Mouse (Mus musculus): ENCODE data around the gene Scin. TPM values are rescaled to one million over a fixed set of nuclear protein-coding genes. Genes with fewer than 3 reads are reported as not detected.

The Scin gene
- polyA plus RNA-seq, 1 experiment from 2014 or later = 7.7 TPM

GRCm38 (mm10) chr12:40029201-40029600 is 104.8 kb downstream of the Scin start:
- DNase-seq (ENCODE audit: low spot score) = no peak

GRCm38 (mm10) chr12:40027846-40028245 is 106.2 kb downstream of the Scin start:
- no peak for DNase-seq (ENCODE audit: low spot score)

- DNase-seq (ENCODE audit: low spot score) = no peak
Measured at GRCm38 (mm10) chr12:40027444-40027843, 106.6 kb downstream of the Scin start.

GRCm38 (mm10) chr12:40023918-40024317 is 110.1 kb downstream of the Scin start:
- DNase-seq (ENCODE audit: low spot score) = no peak

- no peak for DNase-seq (ENCODE audit: low spot score)
Measured at GRCm38 (mm10) chr12:40023014-40023642, 110.9 kb downstream of the Scin start.

- DNase-seq (ENCODE audit: low spot score) = no peak
Measured at GRCm38 (mm10) chr12:40022344-40022743, 111.7 kb downstream of the Scin start.

GRCm38 (mm10) chr12:40017955-40018505 is 116.0 kb downstream of the Scin start:
- DNase-seq (ENCODE audit: low spot score) = no peak

GRCm38 (mm10) chr12:40016648-40017460 is 117.2 kb downstream of the Scin start:
- DNase-seq (ENCODE audit: low spot score) = peak; percentile 67

- DNase-seq (ENCODE audit: low spot score) = no peak
Measured at GRCm38 (mm10) chr12:40016068-40016467, 118.0 kb downstream of the Scin start.

- DNase-seq (ENCODE audit: low spot score) = no peak
Measured at GRCm38 (mm10) chr12:40009866-40010265, 124.2 kb downstream of the Scin start.

Other genes starting within 250 kb of the Scin start
- gene Arl4a, start 96.2 kb downstream of the Scin start, polyA plus RNA-seq (2015; fragmentation: Nextera tagmentation; extraction: Ambion mirVana) = 36.3 and 41.3 TPM in 2 replicates
- gene Lsmem1, start 65.3 kb upstream of the Scin start, polyA plus RNA-seq (2015; fragmentation: Nextera tagmentation; extraction: Ambion mirVana) = 5.2 and 5.9 TPM in 2 replicates
- 111 and 123 TPM in 2 replicates for gene Ifrd1, start 114.3 kb upstream of the Scin start, polyA plus RNA-seq (2015; fragmentation: Nextera tagmentation; extraction: Ambion mirVana)